Mouse (Mus musculus) limb, embryonic 12.5 days (tissue): ENCODE measurements at regions not wholly inside any gene's neighbourhood (a gene's known extent, or its start where the extent isn't known, plus 50 kb on each side); places are given as distances from the start of the nearest gene placed in this dataset.

Experiments
- ATAC-seq: fragments of 200-750 bp; cut with Nextera tagmentation; 2 replicates; pipeline ENCODE4 v1.8.0; 2017; ENCODE audit warnings: low read depth, moderate TSS enrichment; ENCODE audit not compliant: insufficient number of reproducible peaks, insufficient read depth, low FRiP score, low TSS enrichment
- H3K27ac ChIP-seq: fragments of 300-500 bp; sonication (generic); 2 replicates; pipeline ENCODE4 v1.5.1; 2016; ENCODE audit warnings: mild to moderate bottlenecking, moderate library complexity
- H3K27me3 ChIP-seq: fragments of 300-500 bp; sonication (generic); 2 replicates; pipeline ENCODE4 v1.6.1; 2016; ENCODE audit warnings: mild to moderate bottlenecking, moderate library complexity
- H3K36me3 ChIP-seq: fragments of 300-500 bp; sonication (generic); 2 replicates; pipeline ENCODE4 v1.6.1; 2016; ENCODE audit warnings: mild to moderate bottlenecking, moderate library complexity
- H3K4me1 ChIP-seq: fragments of 300-500 bp; sonication (generic); replicated peaks from 2 replicates; pipeline ENCODE4 v1.6.1; 2016
- H3K4me2 ChIP-seq: fragments of 300-500 bp; sonication (generic); 2 replicates; pipeline ENCODE4 v1.6.1; 2016; ENCODE audit warnings: mild to moderate bottlenecking, moderate library complexity
- H3K4me3 ChIP-seq: fragments of 300-500 bp; sonication (generic); replicated peaks from 2 replicates; pipeline ENCODE4 v1.5.1; 2016; ENCODE audit warnings: mild to moderate bottlenecking
- H3K9ac ChIP-seq: fragments of 300-500 bp; sonication (generic); replicated peaks from 2 replicates; pipeline ENCODE4 v1.6.1; 2016; ENCODE audit warnings: mild to moderate bottlenecking, moderate library complexity
- H3K9me3 ChIP-seq: fragments of 300-500 bp; sonication (generic); 2 replicates; pipeline ENCODE4 v1.6.1; 2016; ENCODE audit warnings: mild to moderate bottlenecking, moderate library complexity
- WGBS: fragments of 180-500 bp; shearing (Covaris S2); methylation state at CpG from one replicate; pipeline ENCODE4 v1.1.7; 2016; 5-methylcytosine and 5-hydroxymethylcytosine counted together

DNA sequence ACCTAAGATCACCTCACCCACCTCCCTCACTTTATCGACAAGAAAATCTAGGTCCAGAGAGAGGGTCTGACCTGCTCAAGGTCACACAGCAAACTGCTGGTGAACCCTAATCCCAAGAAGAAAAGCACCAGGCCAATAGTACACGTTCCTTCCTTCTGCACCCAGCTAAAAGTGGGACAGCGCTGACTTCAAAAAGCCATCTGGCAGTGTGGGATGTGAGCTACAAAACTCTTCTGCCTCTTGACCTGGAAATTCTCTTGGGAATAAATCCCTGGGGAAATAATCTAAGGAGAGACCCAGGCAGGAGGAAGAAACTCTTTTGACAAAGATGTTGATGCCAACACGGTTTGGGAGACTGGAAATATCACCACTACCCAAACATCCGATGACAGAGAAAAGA, 175.4 kb downstream of the Cct6b start:
- Histone ChIP-seq H3K27ac (no peak overlapping the region), H3K36me3 (no peaks in the 10 kb centered on the region), H3K9me3 (no peaks in the 10 kb centered on the region), H3K27me3 (peaks cover 8% of the 10 kb centered on the region), H3K4me1 (no peaks in the 10 kb centered on the region), H3K4me2 (no peak overlapping the region), H3K9ac (no peak overlapping the region), H3K4me3 (no peak overlapping the region)
- WGBS: 89% methylated on average over 5 of the region's 5 CpGs
- ATAC-seq: no peak

- H3K27me3 ChIP-seq: peaks cover 28% of the 10 kb centered on the region
- H3K36me3 ChIP-seq: no peaks in the 10 kb centered on the region
- H3K4me3 ChIP-seq: no peak overlapping the region
- ATAC-seq: no peak
- H3K4me1 ChIP-seq: no peaks in the 10 kb centered on the region
- no peak overlapping the region for H3K9ac ChIP-seq
- H3K4me2 ChIP-seq: no peak overlapping the region
- WGBS: 15% methylated on average over 7 of the region's 7 CpGs
- H3K9me3 ChIP-seq: no peaks in the 10 kb centered on the region
- no peak overlapping the region for H3K27ac ChIP-seq
Observed at GRCm38 (mm10) chr11:82579841-82580415, 184.2 kb downstream of the Cct6b start.

DNA sequence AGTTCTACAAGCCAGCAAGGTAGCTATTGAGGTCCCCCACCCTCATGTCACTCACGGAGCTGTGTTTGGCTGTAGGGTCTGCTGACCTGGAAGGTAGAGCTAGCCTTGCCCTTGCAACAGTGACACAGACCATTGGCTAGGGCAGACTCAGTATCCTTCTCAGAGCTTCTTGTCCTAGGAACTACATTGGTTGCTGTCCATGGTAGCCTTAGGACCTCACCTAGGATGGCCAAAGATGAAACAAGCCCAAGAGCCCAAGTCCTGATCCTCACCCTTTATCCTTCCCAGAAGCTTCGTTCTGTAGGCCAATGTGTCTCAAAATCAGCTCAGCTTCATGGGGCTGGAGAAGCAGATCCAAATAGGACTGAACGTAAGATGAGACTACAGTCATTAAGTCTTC, 187.3 kb downstream of the Tmem132e start:
- Histone ChIP-seq H3K9me3 (no peaks in the 10 kb centered on the region), H3K27me3 (peaks cover 28% of the 10 kb centered on the region), H3K9ac (no peak overlapping the region), H3K36me3 (no peaks in the 10 kb centered on the region), H3K4me2 (no peak overlapping the region), H3K4me1 (peaks cover 4% of the 10 kb centered on the region), H3K4me3 (no peak overlapping the region), H3K27ac (no peak overlapping the region)
- 55% methylated on average over 3 of the region's 3 CpGs for WGBS
- ATAC-seq: no peak

- Histone ChIP-seq H3K27me3 (peaks cover 30% of the 10 kb centered on the region), H3K9ac (no peak overlapping the region), H3K9me3 (no peaks in the 10 kb centered on the region), H3K36me3 (no peaks in the 10 kb centered on the region), H3K27ac (no peak overlapping the region), H3K4me1 (peaks cover 26% of the 10 kb centered on the region), H3K4me3 (no peak overlapping the region), H3K4me2 (no peak overlapping the region)
- 70% methylated on average over 4 of the region's 4 CpGs for WGBS
- no peak for ATAC-seq
Observed at GRCm38 (mm10) chr11:82573126-82573525, 184.4 kb downstream of the Tmem132e start.

DNA sequence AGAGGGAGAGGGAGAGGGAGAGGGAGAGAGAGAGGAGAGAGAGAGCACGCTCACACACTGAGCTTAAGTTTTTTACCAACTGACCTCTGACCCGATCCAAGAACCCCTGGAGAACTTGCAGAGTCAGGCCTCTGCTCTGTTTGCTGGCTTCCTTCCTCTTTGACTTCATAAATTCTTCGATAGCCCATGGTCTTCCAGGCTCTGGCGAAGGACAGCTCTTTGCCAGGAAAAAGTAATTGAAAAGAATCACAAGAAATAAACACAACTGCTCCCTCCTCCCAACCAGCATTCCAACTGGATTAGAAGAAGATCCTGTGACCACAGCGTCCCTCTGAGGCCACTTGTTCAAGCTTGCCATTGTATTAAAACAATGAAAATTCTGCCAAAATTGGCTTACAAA, 182.8 kb downstream of the Tmem132e start:
- no peaks in the 10 kb centered on the region for H3K9me3 ChIP-seq
- peaks cover 26% of the 10 kb centered on the region; the same call in 1 of the 2 replicates for H3K27me3 ChIP-seq
- H3K4me1 ChIP-seq: peaks cover 39% of the 10 kb centered on the region
- no peak for ATAC-seq
- H3K9ac ChIP-seq: no peak overlapping the region
- H3K4me2 ChIP-seq: no peak overlapping the region
- no peak overlapping the region for H3K4me3 ChIP-seq
- no peak overlapping the region for H3K27ac ChIP-seq
- WGBS: 13% methylated on average over 5 of the region's 5 CpGs
- H3K36me3 ChIP-seq: no peaks in the 10 kb centered on the region

- no peak overlapping the region for H3K4me3 ChIP-seq
- peaks cover 36% of the 10 kb centered on the region for H3K27me3 ChIP-seq
- H3K4me2 ChIP-seq: no peak overlapping the region
- H3K9ac ChIP-seq: no peak overlapping the region
- H3K36me3 ChIP-seq: no peaks in the 10 kb centered on the region
- peaks cover 55% of the 10 kb centered on the region for H3K4me1 ChIP-seq
- no peak overlapping the region for H3K27ac ChIP-seq
- no peaks in the 10 kb centered on the region for H3K9me3 ChIP-seq
- ATAC-seq: no peak
Observed at GRCm38 (mm10) chr11:82569819-82570218, 181.1 kb downstream of the Tmem132e start.

- 8% methylated on average over 2 of the region's 2 CpGs for WGBS
- ATAC-seq: no peak
- no peak overlapping the region for H3K4me2 ChIP-seq
- no peak overlapping the region for H3K27ac ChIP-seq
- no peaks in the 10 kb centered on the region for H3K9me3 ChIP-seq
- H3K36me3 ChIP-seq: no peaks in the 10 kb centered on the region
- no peak overlapping the region for H3K9ac ChIP-seq
- H3K27me3 ChIP-seq: peaks cover 42% of the 10 kb centered on the region
- no peak overlapping the region for H3K4me3 ChIP-seq
- H3K4me1 ChIP-seq: peaks cover 65% of the 10 kb centered on the region
Observed at GRCm38 (mm10) chr11:82568219-82568676, 179.5 kb downstream of the Tmem132e start.

DNA sequence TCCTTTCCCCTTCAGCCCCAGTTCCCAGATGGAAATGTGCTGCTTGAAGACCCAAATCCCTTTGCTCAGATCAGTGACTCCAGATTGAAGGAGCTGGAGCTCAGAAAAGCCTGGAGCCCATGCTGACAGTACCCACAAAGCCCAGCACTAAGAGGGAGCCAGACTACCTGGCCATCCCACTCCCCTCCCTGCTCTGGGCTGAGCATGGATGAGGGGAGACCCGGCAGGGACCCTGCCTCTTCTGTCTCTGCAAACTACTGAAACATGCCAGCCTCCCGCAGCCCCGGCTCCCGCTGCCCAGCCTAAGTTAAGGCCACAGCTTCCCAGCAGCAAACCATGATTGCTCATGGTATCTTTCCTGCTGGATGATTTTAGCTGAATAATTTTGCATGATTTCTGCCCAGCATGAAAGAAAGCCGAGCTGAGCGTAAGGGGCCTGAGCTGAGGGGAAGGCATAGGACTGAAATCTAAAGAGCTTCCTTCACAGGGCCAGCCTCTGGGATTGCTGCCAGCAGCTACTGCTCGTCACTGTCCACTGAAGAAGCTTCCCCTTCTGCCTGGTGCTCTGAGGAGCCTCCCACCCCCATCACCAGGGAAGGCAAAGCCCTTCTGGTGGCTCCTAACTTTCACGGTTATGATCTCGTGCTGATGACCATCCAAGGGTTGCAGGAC, 178.4 kb downstream of the Tmem132e start:
- no peak overlapping the region for H3K9ac ChIP-seq
- peaks cover 65% of the 10 kb centered on the region for H3K4me1 ChIP-seq
- H3K4me3 ChIP-seq: no peak overlapping the region
- peaks cover 42% of the 10 kb centered on the region for H3K27me3 ChIP-seq
- no peaks in the 10 kb centered on the region for H3K9me3 ChIP-seq
- no peaks in the 10 kb centered on the region for H3K36me3 ChIP-seq
- no peak overlapping the region for H3K27ac ChIP-seq
- no peak overlapping the region for H3K4me2 ChIP-seq
- 79% methylated on average over 9 of the region's 9 CpGs for WGBS
- no peak for ATAC-seq

GRCm38 (mm10) chr11:82566092-82566491, 177.4 kb downstream of the Tmem132e start:
- no peak for ATAC-seq
- Histone ChIP-seq H3K4me2 (no peak overlapping the region), H3K27me3 (peaks cover 42% of the 10 kb centered on the region), H3K27ac (no peak overlapping the region), H3K9me3 (no peaks in the 10 kb centered on the region), H3K4me1 (peaks cover 61% of the 10 kb centered on the region), H3K9ac (no peak overlapping the region), H3K36me3 (no peaks in the 10 kb centered on the region), H3K4me3 (no peak overlapping the region)
- WGBS: 64% methylated on average over 4 of the region's 4 CpGs

GRCm38 (mm10) chr11:82564181-82564580, 175.5 kb downstream of the Tmem132e start:
- Histone ChIP-seq H3K36me3 (no peaks in the 10 kb centered on the region), H3K9ac (no peak overlapping the region), H3K4me3 (no peak overlapping the region), H3K4me2 (no peak overlapping the region), H3K27ac (no peak overlapping the region), H3K4me1 (peaks cover 56% of the 10 kb centered on the region), H3K27me3 (peaks cover 34% of the 10 kb centered on the region), H3K9me3 (no peaks in the 10 kb centered on the region)
- 62% methylated on average over 10 of the region's 10 CpGs for WGBS
- ATAC-seq: no peak

GRCm38 (mm10) chr11:82542028-82542427, 153.3 kb downstream of the Tmem132e start:
- no peak overlapping the region for H3K27ac ChIP-seq
- H3K4me1 ChIP-seq: peaks cover 29% of the 10 kb centered on the region
- WGBS: 76% methylated on average over 3 of the region's 3 CpGs
- H3K36me3 ChIP-seq: no peaks in the 10 kb centered on the region
- no peak overlapping the region for H3K4me2 ChIP-seq
- H3K27me3 ChIP-seq: no peaks in the 10 kb centered on the region
- peaks cover 5% of the 10 kb centered on the region; the same call in 1 of the 2 replicates for H3K9me3 ChIP-seq
- no peak for ATAC-seq
- H3K9ac ChIP-seq: no peak overlapping the region
- no peak overlapping the region for H3K4me3 ChIP-seq

DNA sequence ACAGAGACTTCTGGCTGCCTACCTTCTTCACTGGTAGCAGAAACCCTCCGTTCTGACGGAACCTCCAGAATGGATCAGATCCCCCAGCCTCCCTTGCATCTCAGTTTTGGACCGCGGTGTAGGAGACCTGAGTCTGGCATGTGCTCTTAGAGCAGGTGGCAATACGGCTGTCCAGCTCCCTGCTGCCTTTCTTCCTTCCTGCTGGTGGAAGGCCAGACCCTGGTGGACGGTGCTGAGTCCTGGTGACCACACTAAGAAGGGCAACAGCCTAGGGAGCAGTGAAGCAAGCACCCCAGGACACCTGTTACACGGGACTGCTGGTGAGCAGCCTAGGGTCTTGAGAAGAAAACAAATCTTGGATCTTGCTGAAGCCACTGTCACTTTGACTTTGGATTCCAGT, 152.7 kb downstream of the Tmem132e start:
- no peak overlapping the region for H3K4me3 ChIP-seq
- 78% methylated on average over 7 of the region's 7 CpGs for WGBS
- no peaks in the 10 kb centered on the region for H3K36me3 ChIP-seq
- no peaks in the 10 kb centered on the region for H3K27me3 ChIP-seq
- H3K9ac ChIP-seq: no peak overlapping the region
- H3K27ac ChIP-seq: no peak overlapping the region
- H3K4me2 ChIP-seq: no peak overlapping the region
- peaks cover 5% of the 10 kb centered on the region; the same call in 1 of the 2 replicates for H3K9me3 ChIP-seq
- peaks cover 29% of the 10 kb centered on the region for H3K4me1 ChIP-seq
- no peak for ATAC-seq
